30 mouse cellular contexts compared by ENCODE assay signal in genomic region chrX:12432289-12432688, GRCm38 (mm10).
DNase-seq lines count a peak whose midpoint lies in the region; ATAC-seq and TF ChIP-seq lines count a peak whose summit lies in the region.
"Had no signal": no experiment of that assay in that cellular context is flagged by ENCODE, and none has a peak within 500 bp of the region (broad histone marks: within the 10 kb centered on the region; RNA-seq: fewer than 3 reads in every experiment).

No protein-coding gene starts in this region.

- H3K4me2 ChIP-seq in hindbrain, postnatal 0 days (ENCODE audit: low read depth, low read length) = no peak overlapping the region
- H3K4me2 ChIP-seq in hindbrain, embryonic 14.5 days (replicated peaks) = no peak overlapping the region
- no peak overlapping the region for H3K4me2 ChIP-seq in lung, postnatal 0 days (replicated peaks; ENCODE audit: low read depth, low read length)
- H3K4me2 ChIP-seq: heart, embryonic 15.5 days; hindbrain, embryonic 12.5 days; liver, embryonic 15.5 days; midbrain, embryonic 15.5 days; stomach, embryonic 15.5 days had no signal

- H3K4me3 ChIP-seq in hindbrain, postnatal 0 days (ENCODE audit: low read length) = no peak overlapping the region
- H3K4me3 ChIP-seq in hindbrain, embryonic 14.5 days (replicated peaks; ENCODE audit: low read length) = no peak overlapping the region
- H3K4me3 ChIP-seq in lung, postnatal 0 days (ENCODE audit: low read depth, low read length) = no peak overlapping the region
- H3K4me3 ChIP-seq: erythroblast, embryonic 14.5 days; heart, embryonic 10.5 days; heart, embryonic 15.5 days; hindbrain, embryonic 12.5 days; layer of hippocampus, adult 2 months; liver, embryonic 15.5 days; midbrain, embryonic 15.5 days; stomach, embryonic 15.5 days had no signal

- ATAC-seq in hindbrain, postnatal 0 days = no peak
- no peak for ATAC-seq in hindbrain, embryonic 14.5 days (ENCODE audit: low FRiP score)
- no peak for ATAC-seq in lung, postnatal 0 days
- no peak for ATAC-seq in Patski
- ATAC-seq in neutrophil, adult 5-6 weeks (ENCODE audit: extremely low read depth, insufficient number of reproducible peaks, low FRiP score, poor library complexity, severe bottlenecking) = 0 out of 2 replicates have a peak, but pooled peaks have one; percentile 26
- ATAC-seq: activated CD4-positive, CD25-positive, alpha-beta regulatory T cell, adult 4 months; forebrain, embryonic 16.5 days; inflammation-experienced regulatory T-cells, adult 6 months; midbrain, embryonic 15.5 days had no signal

- no peak overlapping the region for H3K9ac ChIP-seq in hindbrain, postnatal 0 days (replicated peaks; ENCODE audit: low read length)
- no peak overlapping the region for H3K9ac ChIP-seq in hindbrain, embryonic 14.5 days
- no peak overlapping the region for H3K9ac ChIP-seq in lung, postnatal 0 days (replicated peaks; ENCODE audit: low read depth)
- H3K9ac ChIP-seq: heart, embryonic 15.5 days; hindbrain, embryonic 12.5 days; liver, embryonic 15.5 days; midbrain, embryonic 15.5 days; stomach, embryonic 15.5 days had no signal

- no peak for TF ChIP-seq EP300 in lung, postnatal 0 days (IDR thresholded peaks at IDR 0.05)

- peak; percentile 7; the same call in 1 of the 2 replicates for TF ChIP-seq CTCF in hindbrain, postnatal 0 days (IDR thresholded peaks at IDR 0.05; ENCODE audit: low read depth)
- peak; percentile 15 for TF ChIP-seq CTCF in lung, postnatal 0 days (IDR thresholded peaks at IDR 0.05)
- peak; percentile 32 for TF ChIP-seq CTCF in Patski (IDR thresholded peaks at IDR 0.05)

- in situ Hi-C loops in Patski (cut with MboI; ENCODE audit: low pct_unique_long_range_greater_than_20kb) = no loop called here

- CTCF ChIA-PET in Patski (lab: Charles Lee) = no interaction called here

- no peaks in the 10 kb centered on the region for H3K9me3 ChIP-seq in hindbrain, postnatal 0 days (ENCODE audit: low read length)
- H3K9me3 ChIP-seq in hindbrain, embryonic 14.5 days (ENCODE audit: control insufficient read depth, low read length) = no peaks in the 10 kb centered on the region
- H3K9me3 ChIP-seq in lung, postnatal 0 days (ENCODE audit: low read length) = no peaks in the 10 kb centered on the region
- H3K9me3 ChIP-seq: heart, embryonic 10.5 days; heart, embryonic 15.5 days; hindbrain, embryonic 12.5 days; liver, embryonic 15.5 days; midbrain, embryonic 15.5 days; stomach, embryonic 15.5 days had no signal

- POLR2A ChIA-PET in Patski (lab: Charles Lee) = no interaction called here

- no peaks in the 10 kb centered on the region for H3K36me3 ChIP-seq in hindbrain, postnatal 0 days (ENCODE audit: insufficient read depth, low read length)
- H3K36me3 ChIP-seq in hindbrain, embryonic 14.5 days (replicated peaks; ENCODE audit: control insufficient read depth, insufficient read depth) = no peaks in the 10 kb centered on the region
- H3K36me3 ChIP-seq in lung, postnatal 0 days (ENCODE audit: insufficient read depth, low read length) = no peaks in the 10 kb centered on the region
- H3K36me3 ChIP-seq: heart, embryonic 10.5 days; heart, embryonic 15.5 days; hindbrain, embryonic 12.5 days; liver, embryonic 15.5 days; midbrain, embryonic 15.5 days; stomach, embryonic 15.5 days had no signal

- no peak for DNase-seq in hindbrain, postnatal 0 days (ENCODE audit: low spot score)
- DNase-seq in hindbrain, embryonic 14.5 days (ENCODE audit: low spot score) = no peak
- no peak for DNase-seq in lung, postnatal 0 days (ENCODE audit: low spot score)
- no peak for DNase-seq in lung, postnatal 10 days
- DNase-seq in Patski (ENCODE audit: low read depth, low spot score) = no peak
- DNase-seq in right cerebral cortex, postnatal 14 days = no peak
- no peak for DNase-seq in heart, postnatal 4 days
- DNase-seq: adrenal gland, adult 2 months; adrenal gland, postnatal 36 days; cerebellum, adult 2 months; cerebellum, postnatal 14 days; kidney, adult 2 months; kidney, postnatal 36 days; left cerebral cortex, postnatal 4 days; lung, postnatal 14 days; right cerebral cortex, postnatal 25 days; thymus, adult 18-20 months; thymus, postnatal 25 days had no signal

- no peaks in the 10 kb centered on the region for H3K4me1 ChIP-seq in hindbrain, postnatal 0 days (ENCODE audit: insufficient read depth, low read length)
- H3K4me1 ChIP-seq in hindbrain, embryonic 14.5 days (replicated peaks; ENCODE audit: control insufficient read depth, insufficient read depth, low read length) = no peaks in the 10 kb centered on the region
- H3K4me1 ChIP-seq in lung, postnatal 0 days (ENCODE audit: insufficient read depth, low read depth, low read length) = no peaks in the 10 kb centered on the region
- H3K4me1 ChIP-seq: heart, embryonic 10.5 days; heart, embryonic 15.5 days; hindbrain, embryonic 12.5 days; liver, embryonic 15.5 days; midbrain, embryonic 15.5 days; stomach, embryonic 15.5 days had no signal

- H3K27ac ChIP-seq in hindbrain, postnatal 0 days = no peak overlapping the region
- H3K27ac ChIP-seq in hindbrain, embryonic 14.5 days = no peak overlapping the region
- no peak overlapping the region for H3K27ac ChIP-seq in lung, postnatal 0 days (ENCODE audit: low read length)
- H3K27ac ChIP-seq: heart, embryonic 10.5 days; heart, embryonic 15.5 days; hindbrain, embryonic 12.5 days; layer of hippocampus, adult 2 months; liver, embryonic 15.5 days; midbrain, embryonic 15.5 days; stomach, embryonic 15.5 days had no signal

- no peaks in the 10 kb centered on the region for H3K27me3 ChIP-seq in hindbrain, postnatal 0 days (ENCODE audit: insufficient read depth, low read length)
- no peaks in the 10 kb centered on the region for H3K27me3 ChIP-seq in hindbrain, embryonic 14.5 days (ENCODE audit: control insufficient read depth, insufficient read depth, low read length)
- H3K27me3 ChIP-seq in lung, postnatal 0 days (replicated peaks; ENCODE audit: insufficient read depth, low read length) = no peaks in the 10 kb centered on the region
- H3K27me3 ChIP-seq in Patski = no peaks in the 10 kb centered on the region
- H3K27me3 ChIP-seq: hindbrain, embryonic 12.5 days; liver, embryonic 15.5 days; midbrain, embryonic 15.5 days; stomach, embryonic 15.5 days had no signal

- WGBS in hindbrain, postnatal 0 days = 95% methylated on average over 2 of the region's 2 CpGs
- WGBS in hindbrain, embryonic 14.5 days = 93% methylated on average over 2 of the region's 2 CpGs
- 89% methylated on average over 2 of the region's 2 CpGs for WGBS in lung, postnatal 0 days
